Mouse (Mus musculus) thymus, postnatal 4 days (tissue): ENCODE data around the gene Kcnn4.

ENCODE experiments used
- DNase-seq: peaks from one replicate; pipeline ENCODE4 v3.0.0; 2021

Gene Kcnn4

DNA sequence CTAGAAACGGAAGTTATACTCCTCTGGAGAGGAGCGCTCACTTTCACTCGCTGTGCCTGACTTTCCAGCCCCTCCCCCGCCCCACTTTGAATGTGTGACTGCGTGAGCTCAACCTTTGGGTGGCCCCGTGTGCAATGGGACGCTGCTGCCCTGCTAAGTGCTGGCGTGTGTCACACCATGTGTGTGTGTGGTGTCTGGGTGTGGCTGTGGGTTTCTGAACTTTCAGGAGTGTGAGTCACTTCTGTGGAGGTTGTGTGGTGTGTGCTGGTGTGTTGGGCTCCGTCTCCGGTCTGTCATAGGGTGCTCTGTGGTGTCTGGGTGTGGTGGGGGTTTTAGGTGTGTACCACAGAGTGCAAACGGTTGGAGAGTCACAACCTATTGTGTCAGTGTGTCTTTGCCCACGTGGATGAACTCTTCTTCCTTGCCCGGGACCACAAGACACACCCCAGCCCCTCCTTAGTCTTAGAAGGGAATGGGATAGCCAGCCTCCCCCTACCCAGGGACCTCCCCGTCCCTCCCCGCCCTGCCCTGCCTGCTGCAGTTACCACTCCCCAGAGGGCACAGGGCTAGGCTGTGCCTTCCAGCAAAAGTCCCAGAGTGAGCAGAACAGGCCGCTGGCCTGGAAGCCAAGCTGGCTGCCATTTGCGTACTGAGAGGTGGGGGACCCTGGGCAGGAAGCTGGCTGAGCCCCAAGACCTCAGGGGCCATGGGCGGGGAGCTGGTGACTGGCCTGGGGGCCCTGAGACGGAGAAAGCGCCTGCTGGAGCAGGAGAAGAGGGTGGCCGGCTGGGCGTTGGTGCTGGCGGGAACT, at the start of gene Kcnn4:
TSS of gene Kcnn4 (plus strand) at position 533 of the 811 bp plus-strand sequence.
- DNase-seq = peak; percentile 78

DNA sequence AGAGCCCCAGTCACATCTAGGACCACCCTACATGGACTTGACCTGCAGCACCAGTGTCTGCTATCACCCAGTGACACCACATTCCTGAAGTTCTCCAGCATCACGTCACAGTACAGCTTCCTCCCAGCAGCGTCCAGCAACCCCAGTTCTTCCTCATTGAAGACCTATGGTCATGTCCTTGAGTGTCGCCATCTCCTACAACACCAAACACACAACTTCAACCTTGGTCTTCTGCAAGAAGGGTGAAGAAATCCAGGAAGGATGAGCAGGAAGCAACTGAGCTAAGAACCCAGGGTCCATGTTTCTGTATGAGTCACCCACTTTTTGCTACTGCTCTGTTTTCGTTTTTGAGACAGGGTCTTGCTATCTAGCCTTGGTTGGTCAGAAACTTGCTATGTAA, 47.5 kb upstream of the Kcnn4 start:
- no peak for DNase-seq

DNA sequence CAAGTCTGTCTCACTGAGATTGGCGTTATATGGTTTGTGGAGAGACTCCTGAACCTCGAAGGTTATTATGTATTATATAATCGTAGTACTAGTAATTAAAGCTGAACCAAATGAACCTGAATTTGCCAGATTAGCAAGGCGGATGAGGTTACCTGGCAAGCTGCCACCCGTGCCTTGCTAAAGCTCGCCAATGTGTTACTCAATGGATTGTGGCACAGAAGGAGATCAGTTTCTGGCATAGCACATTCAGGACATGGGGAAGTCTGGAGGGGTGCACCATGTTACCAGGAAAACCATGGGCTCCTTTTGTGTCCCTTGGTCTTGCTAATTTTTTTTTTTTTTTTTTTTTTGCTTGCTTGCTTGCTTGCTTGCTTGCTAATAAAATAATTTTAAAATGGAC, 44.9 kb upstream of the Kcnn4 start:
- no peak for DNase-seq

DNA sequence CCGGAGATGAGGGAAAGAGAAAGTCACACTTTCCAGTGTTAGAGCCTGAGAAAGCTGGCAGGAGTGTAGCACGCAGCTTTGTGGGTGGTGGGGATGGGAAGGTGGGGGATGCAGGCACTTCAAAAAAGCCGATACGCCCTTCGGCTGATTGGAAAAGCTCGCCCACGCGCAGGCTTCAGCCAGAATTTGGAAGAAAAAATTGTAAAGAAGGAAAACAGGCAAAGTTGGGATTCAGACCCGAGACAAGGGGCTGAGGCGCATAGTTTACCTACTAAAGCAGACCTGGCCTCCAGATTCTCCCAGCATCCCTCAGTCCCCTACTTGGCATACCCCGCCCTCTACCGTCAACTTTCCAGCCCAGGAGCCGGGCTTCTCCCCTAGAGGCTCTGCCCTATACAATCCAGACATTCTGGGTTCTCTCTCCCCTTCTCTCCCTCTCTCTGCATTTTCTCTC, 44.4 kb upstream of the Kcnn4 start:
- no peak for DNase-seq

DNA sequence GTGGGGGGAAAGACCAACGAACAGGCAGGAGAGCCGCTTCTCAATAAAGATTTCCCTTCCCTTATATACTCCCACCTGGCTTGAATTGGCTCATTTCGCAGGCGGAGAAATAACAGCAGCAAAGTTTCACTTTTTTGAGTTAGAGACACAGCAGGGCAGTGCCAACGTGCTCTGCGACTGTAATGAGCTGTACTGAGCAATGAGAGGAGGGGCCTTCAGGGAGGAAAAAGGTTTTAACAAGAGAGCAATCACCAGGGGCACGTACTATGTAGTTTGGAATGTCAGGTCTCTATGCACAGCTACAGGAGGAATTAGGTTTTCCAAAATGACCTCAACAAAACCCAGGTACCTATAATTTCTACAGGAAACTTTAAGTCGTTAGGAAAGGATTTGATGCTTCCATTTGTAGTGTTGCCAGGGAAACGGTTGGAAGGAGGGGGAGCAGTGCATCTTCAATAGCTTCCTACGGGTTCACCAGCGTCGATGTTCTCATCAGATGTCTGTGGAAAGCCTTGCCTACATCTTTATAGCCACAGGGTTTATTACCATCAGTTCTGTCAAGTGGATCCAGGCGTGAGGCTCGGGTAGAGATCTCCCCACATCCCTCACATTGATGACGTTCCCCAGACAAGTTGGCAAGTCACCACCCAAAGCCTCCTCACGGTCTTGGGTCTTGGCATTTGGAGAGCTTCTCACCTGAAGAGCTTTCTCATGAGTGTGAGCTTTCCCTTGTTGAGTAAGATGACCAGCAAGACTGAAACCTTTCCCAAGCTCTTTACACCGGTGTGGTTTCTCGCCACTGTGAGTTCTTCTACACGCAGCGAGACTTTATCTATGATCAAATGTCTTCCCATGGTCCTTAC, 43.6 kb upstream of the Kcnn4 start:
- no peak for DNase-seq

DNA sequence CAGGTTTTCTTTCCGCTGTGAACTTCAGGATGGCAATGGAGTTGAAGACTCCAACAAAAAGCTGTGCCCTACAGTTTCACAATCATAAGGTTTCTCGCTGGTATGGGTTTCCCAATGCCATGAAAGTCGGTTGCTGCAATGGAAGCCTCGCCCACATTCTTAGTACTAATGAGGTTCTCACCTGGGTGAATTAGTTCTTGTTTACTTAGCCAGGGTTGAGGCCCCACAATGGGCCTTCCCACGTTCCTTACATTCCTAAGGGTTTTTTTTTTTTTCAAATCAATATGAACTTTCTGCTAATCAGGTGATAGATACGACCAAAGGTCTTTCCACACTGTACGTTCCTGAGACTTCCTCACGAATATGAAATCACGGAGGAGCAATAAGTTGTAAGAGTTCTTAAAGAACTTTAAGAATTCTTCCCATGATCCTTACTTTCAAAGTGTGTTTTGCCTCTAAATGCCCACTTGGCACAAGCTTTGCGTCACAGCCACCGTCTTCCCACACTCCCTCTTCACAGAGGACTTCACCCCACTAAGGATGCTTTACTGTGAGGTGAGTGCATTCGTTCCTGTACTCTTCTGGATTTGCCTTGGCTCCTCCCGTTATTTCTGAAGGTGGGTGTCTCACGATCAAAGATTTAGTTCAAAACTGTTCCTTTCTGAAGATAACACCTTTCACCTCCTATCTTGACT, 42.6 kb upstream of the Kcnn4 start:
- no peak for DNase-seq

DNA sequence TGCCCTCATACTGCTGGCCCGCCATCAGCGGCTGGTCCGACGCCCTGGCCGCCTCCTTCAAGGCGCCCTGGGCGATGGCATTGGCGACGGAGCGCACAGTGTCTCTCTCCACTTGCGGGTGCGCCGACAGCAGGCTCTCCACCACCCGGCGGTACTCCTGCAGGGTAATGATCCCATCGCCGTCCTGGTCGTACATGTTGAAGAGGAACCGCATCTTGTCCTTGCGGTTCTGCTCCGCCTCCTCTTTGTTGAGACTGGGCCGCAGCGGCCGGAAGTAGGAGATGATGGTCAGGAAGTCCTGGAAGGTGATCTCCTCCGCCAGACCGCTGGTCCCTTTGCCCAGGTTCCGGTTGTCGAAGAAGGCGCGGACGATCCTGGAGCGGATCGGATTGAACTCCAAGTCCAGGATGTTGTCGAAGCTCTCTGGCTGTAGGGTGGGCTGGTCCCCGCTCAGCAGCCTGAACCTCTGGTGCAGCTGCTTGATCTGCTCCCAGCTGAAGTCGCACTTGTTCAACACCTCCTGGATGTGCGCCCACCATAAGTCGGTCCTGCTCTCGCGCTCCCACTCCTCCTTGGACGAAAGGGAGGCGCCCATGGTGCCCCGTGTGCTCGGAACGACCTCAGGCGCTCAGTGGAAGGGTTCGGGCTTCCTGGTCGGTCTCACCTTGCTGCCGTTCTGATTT, 36.6 kb upstream of the Kcnn4 start, which contains the start of gene Tescl:
TSS of gene Tescl (minus strand) at position 633 of the 683 bp plus-strand sequence.
- no peak for DNase-seq

DNA sequence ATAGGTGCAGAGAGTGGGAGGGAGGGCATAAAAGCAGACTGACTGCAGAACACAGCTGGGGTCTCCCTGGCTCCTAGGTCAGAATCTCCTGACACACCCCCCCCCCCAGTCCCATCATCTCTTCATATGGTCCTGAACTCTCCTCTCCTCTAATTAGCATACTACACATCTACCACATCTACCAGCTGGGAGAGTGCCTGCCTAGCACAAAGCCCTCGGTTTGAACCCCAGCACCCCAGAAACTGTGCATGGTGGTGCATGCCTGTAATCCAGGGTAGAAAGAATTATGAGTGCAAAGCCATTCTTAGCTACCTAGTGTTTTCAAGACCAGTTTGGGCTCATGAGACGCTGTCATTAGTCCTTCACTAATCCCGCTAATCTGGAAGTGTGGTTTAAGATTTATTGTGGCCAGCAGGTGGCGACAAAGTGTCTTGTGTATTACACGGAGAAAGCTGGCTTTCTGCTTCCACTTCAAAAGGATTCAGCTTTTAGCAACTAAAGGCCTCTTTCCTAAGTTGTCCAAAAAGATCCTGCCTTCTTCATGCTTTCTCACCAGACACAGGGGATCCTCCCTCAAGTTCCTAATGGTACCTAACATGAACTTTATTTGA, 34.3 kb upstream of the Kcnn4 start:
- peak; percentile 88 for DNase-seq

DNA sequence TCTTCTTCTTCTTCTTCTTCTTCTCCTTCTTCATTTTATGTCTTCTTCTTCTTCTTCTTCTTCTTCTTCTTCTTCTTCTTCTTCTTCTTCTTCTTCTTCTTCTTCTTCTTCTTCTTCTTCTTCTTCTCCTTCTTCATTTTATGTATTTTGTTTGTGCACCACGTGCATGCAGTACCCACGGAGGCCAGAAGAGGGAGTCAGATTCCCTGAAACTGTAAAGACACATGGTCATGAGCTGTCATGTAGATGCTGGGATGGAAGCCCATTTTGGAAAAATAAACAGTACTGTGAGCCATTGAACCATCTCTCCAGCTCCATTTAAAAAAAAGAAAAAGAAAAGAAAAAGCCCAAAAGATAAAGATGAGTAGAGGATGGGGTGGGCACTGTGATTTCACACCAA, 31.8 kb upstream of the Kcnn4 start:
- DNase-seq = peak; percentile 34

DNA sequence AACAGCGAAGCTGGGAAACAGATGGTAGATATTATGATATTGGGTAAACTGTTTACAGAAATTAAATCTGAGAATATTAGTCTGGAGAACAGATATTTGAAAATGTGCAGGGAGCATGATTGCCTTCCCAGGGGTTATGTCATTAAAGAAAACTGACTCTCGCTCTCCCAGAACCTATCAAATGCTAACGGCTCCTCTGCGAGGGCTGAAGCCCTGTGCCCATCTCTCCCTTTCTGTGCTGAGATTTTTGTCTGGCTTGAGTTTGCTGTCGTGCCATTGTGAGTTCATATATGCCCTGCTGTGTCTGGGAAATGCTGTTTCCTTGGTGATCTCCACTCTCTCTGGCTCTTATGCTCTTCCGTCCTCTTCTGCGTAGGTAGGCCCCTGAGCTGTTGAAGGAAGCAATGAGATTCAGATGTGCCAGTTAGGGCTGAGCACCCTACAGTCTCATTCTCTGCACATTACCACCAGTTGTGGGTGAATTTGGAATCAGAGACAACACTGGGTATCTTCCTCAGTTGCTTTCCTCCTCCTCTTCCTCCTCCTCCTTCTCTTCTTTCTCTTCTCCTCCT, 26.3 kb upstream of the Kcnn4 start:
- no peak for DNase-seq

DNA sequence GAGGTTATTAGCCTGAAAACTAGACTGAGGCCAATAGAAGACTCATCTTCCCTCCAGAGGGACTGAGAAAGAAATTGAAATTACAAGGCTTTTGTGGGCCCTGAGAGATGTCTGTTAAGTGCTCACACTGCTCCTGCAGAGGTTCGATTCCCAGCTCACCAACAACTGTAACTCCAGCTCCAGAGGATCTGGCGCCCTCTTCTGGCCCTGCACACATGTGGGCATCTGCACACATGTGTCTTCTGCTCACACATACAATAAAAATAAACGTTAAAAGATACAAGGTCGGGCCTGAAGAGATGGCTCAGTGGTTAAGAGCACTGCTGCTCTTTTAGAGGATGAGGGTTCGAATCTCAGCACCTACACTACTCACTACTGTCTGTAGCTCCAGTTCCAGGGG, 23.6 kb upstream of the Kcnn4 start:
- DNase-seq = peak; percentile 49

DNA sequence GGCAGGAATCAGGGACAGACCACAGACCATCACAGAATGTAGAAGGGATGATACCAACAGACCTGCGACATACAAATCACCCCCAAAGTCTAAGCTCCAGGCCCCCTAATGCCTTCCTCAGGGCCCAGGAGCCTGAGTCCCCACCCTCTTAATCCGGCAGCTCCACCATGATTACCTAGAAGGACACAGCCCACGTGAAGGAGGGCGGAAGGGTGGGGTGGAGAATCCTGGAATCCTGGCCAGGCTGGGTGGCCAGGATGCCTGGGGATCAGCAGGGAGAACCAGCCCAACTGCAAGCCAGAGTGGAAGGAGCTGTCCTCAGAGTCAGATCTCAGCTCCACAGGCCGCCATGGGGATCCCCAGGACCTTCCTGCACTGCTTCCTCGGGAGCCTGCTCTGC, 21.2 kb upstream of the Kcnn4 start, which contains the start of gene Lypd5:
TSS of gene Lypd5 (plus strand) at position 301 of the 400 bp plus-strand sequence.
- no peak for DNase-seq

DNA sequence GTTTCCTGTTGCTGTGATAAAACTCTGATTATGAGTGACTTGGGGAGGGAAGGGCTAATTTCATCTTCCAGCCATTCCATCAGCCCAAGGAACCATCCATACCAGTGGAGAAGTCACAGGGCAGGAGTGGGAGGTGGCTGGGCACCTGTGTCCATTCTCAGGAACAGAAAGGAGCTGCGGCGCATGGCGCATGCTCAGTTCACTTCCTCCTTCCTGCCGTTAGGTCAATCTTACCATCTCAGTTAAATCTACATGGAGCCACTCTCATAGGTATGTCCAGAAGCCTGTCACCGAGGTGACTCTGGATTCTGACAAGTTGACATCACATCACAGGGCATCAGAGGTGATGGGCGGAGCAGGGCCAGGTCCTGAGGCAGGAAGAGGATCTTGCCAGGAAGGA, 14.4 kb upstream of the Kcnn4 start:
- DNase-seq = no peak

DNA sequence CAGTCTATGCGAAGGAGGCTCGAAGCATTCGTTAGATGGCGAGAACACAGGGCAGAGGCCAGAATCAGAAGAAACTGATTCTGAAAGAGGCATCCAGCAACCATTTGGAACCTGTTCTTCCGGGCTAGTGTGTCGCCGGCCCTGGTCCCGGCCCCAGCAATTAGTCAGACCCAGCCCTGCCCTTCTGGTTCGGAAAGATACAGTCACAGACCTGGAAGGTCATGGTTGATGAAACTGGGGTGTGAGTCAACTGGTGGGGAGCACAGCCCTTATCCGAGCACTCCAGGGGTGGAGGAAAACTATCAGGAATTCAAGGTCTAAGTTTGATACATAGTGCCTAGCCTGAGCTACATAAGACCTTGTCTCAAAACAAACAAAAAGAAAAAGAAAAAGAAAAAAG, 14.0 kb upstream of the Kcnn4 start:
- no peak for DNase-seq

DNA sequence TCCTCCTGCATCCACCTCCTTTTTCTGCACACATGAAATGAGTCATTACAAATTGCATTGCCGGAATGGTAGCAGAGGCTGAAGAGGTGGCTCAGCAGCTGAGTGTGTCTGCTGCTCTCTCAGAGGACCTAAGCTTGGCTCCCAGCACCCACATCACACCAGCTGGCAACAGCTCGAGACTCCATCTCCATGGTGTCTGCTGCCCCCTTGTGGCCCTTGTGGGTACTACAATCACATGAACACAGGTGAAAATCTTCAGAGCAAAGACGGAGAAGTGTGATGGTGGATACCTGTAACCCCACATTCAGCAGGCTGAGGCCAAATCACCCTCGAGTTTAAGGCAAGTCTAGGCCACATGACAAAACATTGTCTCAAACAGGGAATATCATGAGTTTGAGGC, 12.2 kb upstream of the Kcnn4 start:
- DNase-seq = peak; percentile 73

DNA sequence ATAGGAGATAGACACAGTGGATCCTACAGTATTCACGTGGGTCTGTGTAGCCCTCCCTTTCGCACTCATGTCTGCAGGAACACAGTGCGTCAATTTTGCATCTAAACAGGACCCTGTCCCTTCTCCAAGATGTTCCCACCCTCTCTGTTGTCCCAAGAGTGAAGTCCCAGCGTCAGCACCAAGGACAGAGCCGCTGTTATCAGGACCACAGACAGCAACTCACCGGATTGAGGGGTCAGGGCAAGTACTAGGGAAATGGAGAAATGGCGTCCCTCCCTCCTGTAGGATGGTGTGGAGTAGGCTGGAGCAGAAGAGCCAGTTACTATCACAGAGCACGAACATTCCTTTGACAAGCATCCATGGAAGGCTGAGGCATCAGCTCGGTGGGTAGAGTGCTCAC, 10.8 kb upstream of the Kcnn4 start:
- peak; percentile 58 for DNase-seq

DNA sequence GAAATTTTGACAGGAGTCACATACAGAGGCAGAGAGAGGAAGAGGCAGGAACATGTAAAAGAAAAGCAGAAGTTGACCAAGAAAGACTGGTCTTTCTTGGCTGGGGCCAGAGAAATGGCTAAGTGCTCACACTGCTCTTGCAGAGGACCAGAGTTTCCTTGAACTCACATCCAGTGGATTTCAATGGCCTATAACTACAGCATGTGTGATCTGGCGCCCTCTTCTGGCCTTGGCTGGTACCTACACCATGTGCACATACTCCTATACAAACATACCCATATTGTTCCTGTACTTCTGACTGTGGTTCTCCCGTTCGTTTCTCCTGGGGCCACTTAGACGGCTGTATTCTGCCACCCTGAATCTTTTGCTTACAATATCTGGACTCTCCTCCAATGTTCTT, 9.1 kb upstream of the Kcnn4 start:
- peak; percentile 42 for DNase-seq

DNA sequence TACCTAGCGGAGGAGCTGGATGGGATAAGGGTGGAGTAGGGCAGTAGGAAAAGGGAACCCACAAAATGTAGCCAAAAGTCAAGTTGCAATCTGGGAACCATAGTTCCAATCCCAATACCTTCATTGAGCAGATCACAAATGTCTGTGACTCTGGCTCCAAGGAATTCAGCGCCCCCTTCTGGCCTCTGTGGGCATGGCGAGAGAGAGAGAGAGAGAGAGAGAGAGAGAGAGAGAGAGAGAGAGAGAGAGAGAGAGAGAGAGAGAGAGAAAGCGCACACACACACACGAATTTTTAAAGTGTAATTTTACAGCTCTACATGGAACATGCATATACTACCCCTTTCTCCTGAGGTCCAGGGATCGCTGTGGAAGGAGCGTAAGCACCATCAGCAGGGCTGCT, 6.8 kb upstream of the Kcnn4 start:
- DNase-seq = peak; percentile 86

DNA sequence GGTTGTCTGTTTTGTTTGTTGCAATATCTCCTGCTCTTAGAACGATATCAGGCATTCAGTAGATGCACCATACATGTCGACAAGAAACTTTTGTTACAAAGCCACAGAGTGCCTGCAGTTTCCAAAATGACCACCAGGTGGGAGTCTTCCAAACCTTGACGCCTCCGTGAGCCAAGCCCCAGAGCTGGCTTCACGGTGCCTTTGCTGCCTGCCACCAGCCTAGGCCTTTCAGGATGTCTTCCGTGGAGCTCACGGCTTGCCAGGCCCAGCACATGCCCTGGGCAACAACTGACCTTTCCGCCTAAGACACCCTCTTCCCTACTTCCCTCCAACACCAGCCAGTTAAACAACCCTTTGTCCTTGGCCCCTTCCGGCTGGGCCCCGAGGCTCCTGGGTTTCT, 5.2 kb upstream of the Kcnn4 start:
- peak; percentile 95 for DNase-seq

DNA sequence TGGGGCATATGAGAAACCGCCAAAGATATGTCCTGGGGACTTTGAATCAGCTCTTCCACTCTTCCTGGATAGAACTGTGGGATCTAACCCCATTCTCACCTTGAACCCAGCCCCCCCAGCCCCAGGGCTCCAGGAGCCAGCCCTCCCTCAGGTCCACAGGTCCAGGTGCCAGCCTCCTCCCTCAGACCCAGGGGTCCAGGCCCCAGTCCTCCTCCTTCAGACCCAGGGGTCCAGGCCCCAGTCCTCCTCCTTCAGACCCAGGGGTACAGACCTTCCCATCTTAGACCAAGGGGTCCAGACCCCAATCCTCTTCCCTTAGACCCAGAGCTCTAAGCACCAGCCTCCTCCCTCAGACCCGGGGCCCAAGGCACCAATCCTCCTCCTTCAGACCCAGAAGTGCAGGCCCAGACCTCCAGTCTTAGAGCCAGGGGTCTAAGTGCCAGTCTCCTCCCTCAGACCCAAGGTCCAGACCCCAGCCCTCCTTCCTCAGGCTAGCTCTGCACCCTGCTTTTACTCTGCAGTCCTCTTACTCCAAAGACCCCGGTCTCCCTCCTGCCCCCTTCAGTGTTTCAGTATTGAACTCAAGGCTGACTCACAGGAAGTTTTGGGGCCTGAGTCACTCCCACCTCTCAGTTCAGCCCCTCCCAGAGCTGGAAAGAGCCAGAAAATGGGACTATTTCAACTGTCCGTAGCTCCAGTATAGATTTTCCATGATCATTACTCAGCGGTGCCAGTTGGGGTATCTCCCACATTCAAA, 4.6 kb upstream of the Kcnn4 start:
- DNase-seq = no peak
